Mouse (Mus musculus) cortical plate, adult 2 months (tissue): Measurements from ENCODE around the gene A730071L15Rik. TPM values are rescaled to one million over a fixed set of nuclear protein-coding genes. Genes with fewer than 3 reads are reported as not detected.

ENCODE experiments used
- H3K27ac ChIP-seq: fragments of 200-500 bp; 2 replicates; pipeline ENCODE4 v1.5.1; 2012; ENCODE audit warnings: low read length, control low read depth, inconsistent platforms; ENCODE audit not compliant: insufficient read depth
- H3K4me1 ChIP-seq: fragments of 200-500 bp; 2 replicates; pipeline ENCODE4 v1.6.1; 2011; ENCODE audit warnings: low read length; ENCODE audit not compliant: control insufficient read depth, insufficient read depth
- H3K4me3 ChIP-seq: fragments of 200-500 bp; 2 replicates; pipeline ENCODE4 v1.5.1; 2011; ENCODE audit warnings: mild to moderate bottlenecking, low read length, control low read depth; ENCODE audit not compliant: insufficient read depth
- CTCF ChIP-seq: fragments of 200-500 bp; IDR thresholded peaks from 2 replicates; pipeline ENCODE4 v1.5.1; 2011; ENCODE audit warnings: mild to moderate bottlenecking, control low read depth, low read length; ENCODE audit not compliant: insufficient read depth; ENCODE audit errors: extremely low read depth
- POLR2A ChIP-seq: fragments of 200-500 bp; IDR thresholded peaks from 2 replicates; pipeline ENCODE4 v1.6.1; 2011; ENCODE audit warnings: mild to moderate bottlenecking, low read length, control low read depth; ENCODE audit not compliant: insufficient read depth; ENCODE audit errors: extremely low read depth
- polyA plus RNA-seq: library from polyadenylated mRNA; depleted of rRNA; stranded (reverse); fragments of >200 nt; gene quantifications from 2 replicates; pipeline ENCODE4 v1.2.3, GENCODE M21; 2012; rRNA removed

The A730071L15Rik gene
- polyA plus RNA-seq, 1 experiment: 0.08 TPM

DNA sequence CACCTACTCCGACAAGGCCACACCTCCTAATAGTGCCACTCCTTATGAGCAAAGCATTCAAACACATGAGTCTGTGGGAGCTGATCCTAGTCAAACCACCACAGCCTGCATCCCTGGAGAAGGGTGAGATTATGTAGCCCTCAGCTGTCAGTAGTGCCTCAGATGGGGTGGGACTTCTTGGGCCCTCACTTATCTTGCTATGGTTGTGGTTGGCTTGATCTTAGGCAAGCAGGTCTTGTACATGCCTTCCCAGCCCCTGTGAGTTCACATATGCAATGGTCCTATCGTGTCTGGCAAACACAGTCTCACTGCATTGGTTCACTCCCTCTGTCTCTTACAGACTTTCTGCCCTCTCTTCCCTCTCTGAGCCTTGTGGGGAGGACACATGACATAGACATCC lies 7.3 kb downstream of the A730071L15Rik start:
- no peak overlapping the region for H3K4me3 ChIP-seq
- TF ChIP-seq CTCF (no peak), POLR2A (no peak)
- H3K27ac ChIP-seq: no peak overlapping the region
- no peaks in the 10 kb centered on the region for H3K4me1 ChIP-seq

DNA sequence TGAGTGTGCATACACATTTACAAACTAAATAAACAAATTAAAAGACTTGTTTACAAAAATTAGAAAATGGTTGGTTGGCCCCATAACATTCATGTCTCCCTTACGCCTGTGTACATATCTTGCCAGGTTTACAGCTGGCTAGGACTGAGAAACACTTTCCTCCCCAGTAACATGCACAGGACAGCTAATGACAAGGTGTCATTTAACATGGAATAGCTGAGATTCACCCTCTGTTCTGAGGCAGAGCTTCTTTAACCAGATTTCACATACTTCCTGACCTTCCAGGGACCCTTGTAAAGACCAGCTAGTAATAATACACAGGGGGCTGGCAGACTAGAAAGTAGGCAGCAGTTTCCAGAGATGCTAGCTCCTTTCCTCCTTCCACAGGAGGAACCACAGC lies 8.3 kb downstream of the A730071L15Rik start:
- H3K4me3 ChIP-seq: no peak overlapping the region
- TF ChIP-seq CTCF: no peak
- TF ChIP-seq POLR2A: no peak
- H3K27ac ChIP-seq: no peak overlapping the region
- no peaks in the 10 kb centered on the region for H3K4me1 ChIP-seq

- Histone ChIP-seq H3K4me3 (no peak overlapping the region), H3K27ac (no peak overlapping the region), H3K4me1 (no peaks in the 10 kb centered on the region)
- TF ChIP-seq POLR2A (no peak), CTCF (no peak)
These were observed 17.0 kb downstream of the A730071L15Rik start for GRCm38 (mm10) chr11:6216834-6217233.

DNA sequence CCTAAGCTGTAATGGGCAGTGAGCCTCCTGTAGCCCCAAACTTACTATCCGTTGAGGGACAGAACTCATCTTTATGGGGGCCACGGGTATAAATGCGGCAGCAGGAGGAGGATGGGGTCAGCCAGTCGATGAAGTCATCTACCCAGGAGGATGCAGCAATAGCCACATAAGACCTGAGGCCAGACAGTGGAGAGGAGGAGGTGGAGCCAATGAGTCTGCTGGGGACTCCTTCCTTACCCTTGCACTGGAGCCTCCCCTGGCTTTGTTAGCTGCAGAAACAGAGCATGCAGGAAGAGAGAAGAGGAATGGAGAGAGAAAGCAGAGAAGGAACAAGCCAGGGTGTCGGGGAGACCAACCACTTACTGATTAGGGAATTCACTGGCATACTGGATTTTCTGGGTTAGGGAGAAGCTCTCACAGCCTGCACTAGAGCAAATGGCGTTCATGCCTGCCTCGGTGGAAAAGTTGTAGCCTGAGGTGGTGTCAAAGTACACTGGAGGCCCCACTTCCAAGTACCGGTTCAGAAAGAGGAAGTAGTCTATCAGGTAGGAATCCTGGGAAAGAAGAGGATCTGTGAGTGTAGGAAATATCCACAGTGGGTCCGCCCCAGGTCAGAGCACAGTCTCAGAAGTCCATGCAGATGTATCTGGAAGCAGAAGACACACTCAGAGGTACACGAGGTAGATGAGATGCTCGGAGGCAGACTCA lies 18.5 kb downstream of the A730071L15Rik start:
- Histone ChIP-seq H3K4me1 (no peaks in the 10 kb centered on the region), H3K27ac (no peak overlapping the region), H3K4me3 (no peak overlapping the region)
- no peak for TF ChIP-seq CTCF
- TF ChIP-seq POLR2A: no peak

- Histone ChIP-seq H3K4me1 (no peaks in the 10 kb centered on the region), H3K4me3 (no peak overlapping the region), H3K27ac (no peak overlapping the region)
- TF ChIP-seq CTCF (no peak), POLR2A (no peak)
These were observed 20.1 kb downstream of the A730071L15Rik start for GRCm38 (mm10) chr11:6219967-6220366.

GRCm38 (mm10) chr11:6222187-6222586 lies 22.4 kb downstream of the A730071L15Rik start:
- Histone ChIP-seq H3K27ac (no peak overlapping the region), H3K4me1 (no peaks in the 10 kb centered on the region), H3K4me3 (no peak overlapping the region)
- no peak for TF ChIP-seq POLR2A
- TF ChIP-seq CTCF: no peak

DNA sequence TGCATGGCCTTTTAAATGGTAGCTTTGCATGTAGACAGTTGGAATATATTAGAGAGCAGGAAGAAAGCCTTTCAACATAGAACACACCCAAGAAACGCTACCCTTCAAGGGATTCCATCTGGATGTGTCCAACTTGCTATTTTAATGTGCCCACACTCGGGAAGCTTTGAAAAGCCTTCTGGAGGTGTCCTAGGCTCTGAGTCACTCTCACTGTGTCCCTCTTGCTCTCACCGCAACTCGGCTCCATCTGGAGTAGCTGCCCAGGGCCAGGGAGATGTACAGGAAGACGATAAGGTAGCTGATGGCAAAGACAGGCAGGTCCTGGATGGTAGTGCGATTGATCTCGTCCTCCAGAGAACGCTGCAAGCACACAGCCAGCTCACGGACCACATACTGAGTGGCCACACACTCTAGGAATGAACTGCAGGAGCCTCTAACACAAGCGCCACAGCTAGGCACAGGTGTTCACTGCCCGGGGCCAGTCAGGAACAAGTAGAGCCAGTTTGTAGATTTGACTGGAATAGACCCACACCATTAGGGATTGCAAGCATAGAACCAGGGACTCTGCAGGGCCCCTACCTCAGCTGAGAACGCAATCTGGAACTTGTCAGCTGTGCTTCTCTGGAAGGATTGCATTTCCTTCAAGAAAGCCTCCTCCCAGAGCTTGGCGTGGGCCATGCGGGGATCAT lies 24.9 kb downstream of the A730071L15Rik start:
- no peaks in the 10 kb centered on the region for H3K4me1 ChIP-seq
- no peak overlapping the region for H3K27ac ChIP-seq

DNA sequence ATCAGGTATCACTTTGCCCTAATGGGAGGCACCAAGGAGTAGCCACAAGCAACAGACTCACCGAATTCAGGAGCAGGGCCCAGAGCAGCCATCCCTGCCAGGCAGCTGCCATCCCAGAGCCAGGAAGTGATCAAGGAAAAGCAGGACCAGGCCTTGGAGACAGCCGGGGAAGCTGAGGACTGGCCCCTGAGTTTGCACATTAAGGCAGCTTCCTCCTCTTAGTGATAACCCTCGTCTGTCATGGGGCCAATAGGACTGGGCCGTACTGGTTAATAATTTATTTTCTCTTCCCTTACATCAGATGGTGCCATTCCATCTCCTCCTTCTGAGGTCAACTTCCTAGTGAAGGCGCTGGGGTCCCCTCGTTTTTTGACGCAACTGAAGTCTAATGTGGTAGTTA lies 30.2 kb downstream of the A730071L15Rik start, which contains the start of gene Npc1l1:
Gene Npc1l1, minus strand, starts transcription at position 132 of the 400 bp plus-strand sequence.
- no peak within 1 kb of the TSS for H3K4me3 ChIP-seq
- H3K27ac ChIP-seq: no peak within 1 kb of the TSS
- TF ChIP-seq CTCF (no peak), POLR2A (no peak)

More for the DNA sequence above, 24.9 kb downstream of the A730071L15Rik start:
- no peak overlapping the region for H3K4me3 ChIP-seq
- TF ChIP-seq POLR2A (no peak), CTCF (no peak)

DNA sequence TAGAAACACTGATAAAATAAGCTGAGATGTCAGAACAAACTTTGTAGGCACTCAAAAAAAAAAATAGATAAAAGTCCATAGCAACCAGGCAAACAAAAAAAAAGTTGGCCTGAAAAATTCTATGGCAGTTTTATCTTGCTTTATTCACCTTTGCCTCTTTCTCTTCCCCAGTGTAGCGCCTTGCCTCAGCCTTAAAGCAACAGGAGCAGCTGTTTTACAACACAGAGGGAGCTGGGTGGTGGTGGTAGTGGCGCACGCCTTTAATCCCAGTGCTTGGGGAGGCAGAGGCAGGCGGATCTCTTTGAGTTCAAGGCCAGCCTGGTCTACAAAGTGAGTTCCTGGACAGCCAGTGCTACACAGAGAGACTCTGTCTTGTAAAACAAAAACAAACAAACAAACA lies 33.2 kb downstream of the A730071L15Rik start:
- no peak overlapping the region for H3K4me3 ChIP-seq
- TF ChIP-seq POLR2A (no peak), CTCF (no peak)
- H3K4me1 ChIP-seq: no peaks in the 10 kb centered on the region
- H3K27ac ChIP-seq: no peak overlapping the region

More for the DNA sequence above, 30.2 kb downstream of the A730071L15Rik start, which contains the start of gene Npc1l1:
- no peaks in the 10 kb centered on the region for H3K4me1 ChIP-seq

DNA sequence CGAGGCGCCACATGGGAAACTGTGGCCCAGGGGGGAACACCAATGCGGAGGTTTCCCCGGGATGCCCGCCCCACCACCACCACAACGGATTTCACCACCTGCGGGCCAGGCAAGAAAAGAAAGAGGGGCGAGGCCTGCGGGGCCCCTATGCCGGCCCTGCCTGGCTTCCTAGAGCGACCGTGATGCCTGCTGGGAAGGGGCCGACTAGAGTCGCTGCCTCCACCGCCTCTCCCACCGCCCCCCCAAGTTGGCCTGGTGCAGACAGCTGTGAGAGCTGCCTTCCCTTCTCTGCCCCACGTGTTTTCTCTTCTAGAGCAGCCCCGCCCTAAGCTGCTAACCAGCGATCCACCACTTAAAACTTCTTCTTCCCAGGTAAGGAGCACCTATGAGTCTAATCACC lies 44.9 kb downstream of the A730071L15Rik start:
- no peaks in the 10 kb centered on the region for H3K4me1 ChIP-seq
- TF ChIP-seq CTCF (no peak), POLR2A (no peak)
- no peak overlapping the region for H3K4me3 ChIP-seq
- H3K27ac ChIP-seq: no peak overlapping the region

Other genes starting within 250 kb of the A730071L15Rik start
- 0.86 and 1.4 TPM in 2 replicates for gene Gck, start 249.9 kb upstream of the A730071L15Rik start, polyA plus RNA-seq
- 64.7 and 65.3 TPM in 2 replicates for gene Ykt6, start 244.3 kb upstream of the A730071L15Rik start, polyA plus RNA-seq
- gene Camk2b, start 133.7 kb upstream of the A730071L15Rik start, polyA plus RNA-seq: 499 and 547 TPM in 2 replicates
- 112 TPM in 2 replicates for gene Nudcd3, start 386 bp downstream of the A730071L15Rik start, polyA plus RNA-seq
- gene Npc1l1, start 30.1 kb downstream of the A730071L15Rik start, polyA plus RNA-seq: 2.0 TPM in 2 replicates
- gene Ddx56, start 67.7 kb downstream of the A730071L15Rik start, polyA plus RNA-seq: 43.6 and 44.1 TPM in 2 replicates
- 128 and 135 TPM in 2 replicates for gene Tmed4, start 74.8 kb downstream of the A730071L15Rik start, polyA plus RNA-seq
- gene Ogdh, start 91.6 kb downstream of the A730071L15Rik start, polyA plus RNA-seq: 154 TPM in 2 replicates
- 105 and 108 TPM in 2 replicates for gene Zmiz2, start 189.0 kb downstream of the A730071L15Rik start, polyA plus RNA-seq
- gene Ppia, start 215.4 kb downstream of the A730071L15Rik start, polyA plus RNA-seq: 2,439 and 2,636 TPM in 2 replicates
- 81.7 and 83.3 TPM in 2 replicates for gene H2afv, start 244.4 kb downstream of the A730071L15Rik start, polyA plus RNA-seq